Mouse (Mus musculus) leukemia stem cell, adult 10-12 weeks (primary cell): Measurements from ENCODE around the gene Sepsecs. TPM values are rescaled to one million over a fixed set of nuclear protein-coding genes. Genes with fewer than 3 reads are reported as not detected.

Experiments
- polyA plus RNA-seq: library from polyadenylated mRNA; stranded (reverse); fragments of >175 nt; gene quantifications from 2 replicates; pipeline ENCODE4 v1.2.3, GENCODE M21; 2012; ENCODE audit warnings: low replicate concordance

Sepsecs gene
- polyA plus RNA-seq, result 0.11 and 0.99 TPM in 2 replicates

DNA sequence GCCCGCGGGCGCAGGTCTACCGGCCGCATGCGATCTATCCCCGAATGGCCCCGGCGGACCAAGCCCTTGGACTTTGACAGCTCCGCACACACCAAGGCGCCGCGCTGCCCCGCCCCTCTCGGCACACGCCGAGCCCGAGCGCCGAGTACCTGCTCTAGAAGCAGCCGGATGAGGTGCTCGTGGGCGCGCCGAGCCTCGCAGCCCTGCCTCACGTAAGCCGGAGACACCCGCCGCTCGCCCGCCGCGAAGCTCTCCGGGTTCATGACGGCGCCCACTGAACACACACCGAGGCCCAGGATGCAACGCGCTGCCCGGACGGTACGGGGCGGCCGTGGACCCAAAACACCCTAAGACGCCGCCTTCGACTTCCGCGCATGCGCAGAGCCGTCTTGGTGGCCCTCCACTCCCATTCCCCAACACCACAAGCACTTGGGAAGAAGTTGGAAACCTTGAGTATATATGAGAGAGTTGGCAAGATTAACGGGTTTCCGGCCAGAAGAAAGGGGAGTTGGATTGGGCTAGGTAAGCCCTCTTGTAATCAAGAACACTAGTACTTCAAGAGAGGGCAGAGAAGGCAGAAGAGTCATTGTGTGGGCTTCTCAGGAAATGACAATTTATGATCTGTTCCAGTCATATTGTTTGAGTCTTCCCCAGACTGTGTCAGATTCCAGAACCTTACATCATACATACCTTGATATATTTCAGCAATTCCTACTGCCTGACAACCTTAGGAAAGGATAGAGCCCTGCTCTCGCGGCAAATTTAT is at the start of gene Sepsecs:
Sepsecs (minus strand) TSS at position 283 of the 766 bp plus-strand sequence.

Other genes with a start within 250 kb of the Sepsecs start
- gene Ccdc149, start 198.2 kb downstream of the Sepsecs start, polyA plus RNA-seq, result not detected in 2 replicates
- not detected in 2 replicates for gene Lgi2, start 103.2 kb downstream of the Sepsecs start, polyA plus RNA-seq
- gene Pi4k2b, start 71.9 kb upstream of the Sepsecs start, polyA plus RNA-seq, result 24.8 and 42.0 TPM in 2 replicates
- 3.1 and 6.4 TPM in 2 replicates for gene Zcchc4, start 105.7 kb upstream of the Sepsecs start, polyA plus RNA-seq
- gene Anapc4, start 164.3 kb upstream of the Sepsecs start, polyA plus RNA-seq, result 1.7 and 9.0 TPM in 2 replicates